In the genomic region with DNA sequence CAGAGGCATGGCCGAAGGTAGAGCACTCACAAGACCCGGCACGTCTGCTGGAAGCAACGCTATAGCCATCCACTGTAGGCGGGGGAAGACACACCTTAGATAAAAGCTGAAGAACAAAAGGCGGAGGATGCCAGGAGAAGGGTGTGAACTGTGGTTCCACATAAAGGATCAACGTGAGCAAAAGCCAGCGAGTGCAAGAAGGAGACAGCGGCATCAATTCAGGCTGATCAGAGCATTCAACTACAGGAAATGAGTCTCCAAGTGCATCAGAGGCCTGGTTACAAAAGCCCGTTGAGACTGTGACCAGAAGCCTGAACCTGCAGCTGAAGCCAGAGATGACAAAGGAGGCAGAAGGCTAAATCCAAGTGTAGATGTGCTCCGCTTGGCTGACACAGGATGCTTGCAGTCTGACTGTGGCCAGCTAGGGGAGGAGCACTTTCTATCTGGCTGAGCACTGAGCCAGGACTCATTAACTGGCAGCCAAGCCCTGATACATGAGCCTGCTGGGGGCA, we compare ENCODE assay signal across 10 mouse cellular contexts.
A peak's percentile ranks its signal among the peaks of the same experiment; 100 is the strongest.
DNase-seq lines count a peak whose midpoint lies in the region; ATAC-seq and TF ChIP-seq lines count a peak whose summit lies in the region.
"Had no signal": no experiment of that assay in that cellular context is flagged by ENCODE, and none has a peak within 500 bp of the region (broad histone marks: within the 10 kb centered on the region; RNA-seq: fewer than 3 reads in every experiment).

No protein-coding gene starts in this region.

- no peak overlapping the region for H3K4me3 ChIP-seq in embryonic facial prominence, embryonic 15.5 days (replicated peaks)
- H3K4me3 ChIP-seq in kidney, postnatal 0 days (replicated peaks; ENCODE audit: low read depth, low read length), result no peak overlapping the region
- H3K4me3 ChIP-seq: embryonic facial prominence, embryonic 13.5 days; myocyte had no signal

- 44% methylated on average over 11 of the region's 11 CpGs for WGBS in embryonic facial prominence, embryonic 15.5 days
- WGBS in kidney, postnatal 0 days, result 21% methylated on average over 11 of the region's 11 CpGs

- no peaks in the 10 kb centered on the region for H3K36me3 ChIP-seq in embryonic facial prominence, embryonic 15.5 days
- no peaks in the 10 kb centered on the region for H3K36me3 ChIP-seq in kidney, postnatal 0 days (ENCODE audit: insufficient read depth, low read length)
- H3K36me3 ChIP-seq: embryonic facial prominence, embryonic 13.5 days had no signal

- no peak overlapping the region for H3K9ac ChIP-seq in embryonic facial prominence, embryonic 15.5 days
- H3K9ac ChIP-seq in kidney, postnatal 0 days (ENCODE audit: low read depth, low read length), result no peak overlapping the region
- H3K9ac ChIP-seq: embryonic facial prominence, embryonic 13.5 days had no signal

- ATAC-seq in embryonic facial prominence, embryonic 15.5 days (ENCODE audit: insufficient number of reproducible peaks, low FRiP score, low TSS enrichment, low read depth), result peak; percentile 67; the same call in 1 of the 2 replicates
- ATAC-seq in kidney, postnatal 0 days (replicated peaks; ENCODE audit: low FRiP score, low read depth), result no peak; the same call in 1 of the 2 replicates
- no peak for ATAC-seq in erythroblast, adult 5-6 weeks (replicated peaks; ENCODE audit: low FRiP score, poor library complexity, severe bottlenecking)

- no peak overlapping the region for H3K4me2 ChIP-seq in embryonic facial prominence, embryonic 15.5 days (replicated peaks)
- H3K4me2 ChIP-seq in kidney, postnatal 0 days (ENCODE audit: low read length), result no peak overlapping the region
- H3K4me2 ChIP-seq: embryonic facial prominence, embryonic 13.5 days had no signal

- H3K9me3 ChIP-seq in embryonic facial prominence, embryonic 15.5 days (replicated peaks), result no peaks in the 10 kb centered on the region
- no peaks in the 10 kb centered on the region for H3K9me3 ChIP-seq in kidney, postnatal 0 days (replicated peaks; ENCODE audit: low read length)
- H3K9me3 ChIP-seq: embryonic facial prominence, embryonic 13.5 days had no signal

- peak; percentile 15 to 39 for DNase-seq in layer of hippocampus, postnatal 10 days (ENCODE audit: low spot score in 2 of 2)
- DNase-seq in layer of hippocampus, adult 9-11 months, result no peak
- peak; percentile 84 for DNase-seq in brain, adult 2 months (ENCODE audit: low read depth, low spot score)
- peak; percentile 61 for DNase-seq in kidney, postnatal 0 days (ENCODE audit: low spot score)
- no peak for DNase-seq in urinary bladder, postnatal 10 days (ENCODE audit: low spot score)
- no peak for DNase-seq in right cerebral cortex, adult 2 months (ENCODE audit: low spot score in 2 of 2)

- 0 out of 2 replicates have a peak, but pooled peaks have one; percentile 3 for TF ChIP-seq CTCF in kidney, postnatal 0 days (IDR thresholded peaks at IDR 0.05; ENCODE audit: low read depth)

- peak overlapping the region; percentile 52 for H3K27ac ChIP-seq in embryonic facial prominence, embryonic 15.5 days (replicated peaks)
- no peak overlapping the region for H3K27ac ChIP-seq in kidney, postnatal 0 days
- H3K27ac ChIP-seq: embryonic facial prominence, embryonic 13.5 days had no signal

- no peaks in the 10 kb centered on the region for H3K27me3 ChIP-seq in embryonic facial prominence, embryonic 15.5 days
- H3K27me3 ChIP-seq in kidney, postnatal 0 days (ENCODE audit: insufficient read depth, low read length), result no peaks in the 10 kb centered on the region
- H3K27me3 ChIP-seq: embryonic facial prominence, embryonic 13.5 days had no signal

- H3K4me1 ChIP-seq in embryonic facial prominence, embryonic 15.5 days, result peaks cover 9% of the 10 kb centered on the region; the same call in 1 of the 2 replicates
- H3K4me1 ChIP-seq in kidney, postnatal 0 days (replicated peaks; ENCODE audit: insufficient read depth, low read length), result 0 out of 2 replicates have a peak, but pooled peaks cover 5% of the 10 kb centered on the region
- H3K4me1 ChIP-seq: embryonic facial prominence, embryonic 13.5 days had no signal

Comparison
In these comparisons a context has a peak if more than half of its experiments do, and no peak if none do; other contexts are left out.
1. DNase-seq: peak in layer of hippocampus, postnatal 10 days (2 of 2), brain, adult 2 months (single experiment) and kidney, postnatal 0 days (single experiment); none in layer of hippocampus, adult 9-11 months (single experiment), urinary bladder, postnatal 10 days (single experiment) and right cerebral cortex, adult 2 months (0 of 2).